Mouse (Mus musculus): ENCODE results near the gene Ptafr. TPM values are rescaled to one million over a fixed set of nuclear protein-coding genes. Genes with fewer than 3 reads are reported as not detected.

The Ptafr gene
- total RNA-seq, 1 experiment from 2014 or later, result 0.97 TPM

GRCm38 (mm10) chr4:132618850-132619375, 55.0 kb downstream of the Ptafr start:
- DNase-seq, result no peak

- no peak for DNase-seq
Measured at GRCm38 (mm10) chr4:132620134-132620533, 56.3 kb downstream of the Ptafr start.

GRCm38 (mm10) chr4:132621287-132622068, 57.6 kb downstream of the Ptafr start:
- DNase-seq, result no peak

- peak; percentile 46 for DNase-seq
Measured at GRCm38 (mm10) chr4:132624034-132624657, 60.3 kb downstream of the Ptafr start.

GRCm38 (mm10) chr4:132628830-132629229, 65.0 kb downstream of the Ptafr start:
- peak; percentile 32 for DNase-seq

Other genes starting within 250 kb of the Ptafr start
- 35.6 and 37.0 TPM in 2 replicates for gene Trnau1ap, start 234.5 kb upstream of the Ptafr start, total RNA-seq (2021)
- 17.8 and 22.0 TPM in 2 replicates for gene Rcc1, start 210.5 kb upstream of the Ptafr start, total RNA-seq (2021)
- 60.0 and 69.8 TPM in 2 replicates for gene Phactr4, start 141.6 kb upstream of the Ptafr start, total RNA-seq (2021)
- gene Med18, start 100.1 kb upstream of the Ptafr start, total RNA-seq (2021), result 9.4 and 10.7 TPM in 2 replicates
- 20.6 and 24.1 TPM in 2 replicates for gene Sesn2, start 53.6 kb upstream of the Ptafr start, total RNA-seq (2021)
- gene Atpif1, start 30.4 kb upstream of the Ptafr start, total RNA-seq (2021), result 426 and 437 TPM in 2 replicates
- gene Dnajc8, start 28.5 kb upstream of the Ptafr start, total RNA-seq (2021), result 114 and 119 TPM in 2 replicates
- gene Eya3, start 74.9 kb downstream of the Ptafr start, total RNA-seq (2021), result 22.4 and 28.8 TPM in 2 replicates
- 7.2 and 10.1 TPM in 2 replicates for gene Xkr8, start 168.5 kb downstream of the Ptafr start, total RNA-seq (2021)
- gene Smpdl3b, start 193.2 kb downstream of the Ptafr start, total RNA-seq (2021), result 35.5 and 35.9 TPM in 2 replicates
- 17.7 and 19.4 TPM in 2 replicates for gene Rpa2, start 204.3 kb downstream of the Ptafr start, total RNA-seq (2021)
- gene Themis2, start 232.3 kb downstream of the Ptafr start, total RNA-seq (2021), result 0.48 and 1.4 TPM in 2 replicates

Measured in adrenal gland, postnatal 25 days (tissue).